Mouse (Mus musculus) heart, embryonic 14.5 days (tissue): ENCODE results near the gene Macrod2. TPM values are rescaled to one million over a fixed set of nuclear protein-coding genes. Genes with fewer than 3 reads are reported as not detected.

Experiments used
- ATAC-seq: fragments of 200-750 bp; cut with Nextera tagmentation; 2 replicates; pipeline ENCODE4 v1.8.0; 2017; ENCODE audit warnings: low read depth, moderate TSS enrichment; ENCODE audit not compliant: insufficient number of reproducible peaks, insufficient read depth, low FRiP score
- H3K27ac ChIP-seq, 2 experiments: fragments of 200-500 bp in 1 of 2; fragments of 300-500 bp in 1 of 2; sonication (generic) in 1 of 2; replicated peaks in 1 of 2; 2 replicates each; pipeline ENCODE4 v1.5.1; 2012 to 2014; ENCODE audit warnings: low read depth in 2 of 2, low read length in 2 of 2, control low read depth in 1 of 2, mild to moderate bottlenecking in 1 of 2, mixed read lengths in 1 of 2; ENCODE audit not compliant: control insufficient read depth in 1 of 2, insufficient read depth in 1 of 2
- H3K27me3 ChIP-seq: fragments of 300-500 bp; sonication (generic); 2 replicates; pipeline ENCODE4 v1.6.1; 2014; ENCODE audit warnings: mild to moderate bottlenecking, low read length, control low read depth; ENCODE audit not compliant: control insufficient read depth, insufficient read depth
- H3K36me3 ChIP-seq: fragments of 300-500 bp; sonication (generic); 2 replicates; pipeline ENCODE4 v1.6.1; 2014; ENCODE audit warnings: mild to moderate bottlenecking, control low read depth, low read length, mixed read lengths; ENCODE audit not compliant: control insufficient read depth, insufficient read depth
- H3K4me1 ChIP-seq, 2 experiments: fragments of 200-500 bp in 1 of 2; fragments of 300-500 bp in 1 of 2; sonication (generic) in 1 of 2; 2 replicates each; pipeline ENCODE4 v1.6.1; 2012 to 2014; ENCODE audit warnings: low read length in 2 of 2, control low read depth in 1 of 2, mixed read lengths in 1 of 2; ENCODE audit not compliant: control insufficient read depth in 2 of 2, insufficient read depth in 2 of 2
- H3K4me2 ChIP-seq: fragments of 300-500 bp; sonication (generic); 2 replicates; pipeline ENCODE4 v1.6.1; 2014; ENCODE audit warnings: mild to moderate bottlenecking, low read length
- H3K4me3 ChIP-seq, 2 experiments: fragments of 200-500 bp in 1 of 2; fragments of 300-500 bp in 1 of 2; sonication (generic) in 1 of 2; 2 replicates each; pipeline ENCODE4 v1.5.1; 2012 to 2014; ENCODE audit warnings: low read length in 2 of 2, mild to moderate bottlenecking in 2 of 2, control low read depth in 1 of 2, low read depth in 1 of 2, moderate library complexity in 1 of 2; ENCODE audit not compliant: control insufficient read depth in 1 of 2, insufficient read depth in 1 of 2
- H3K9ac ChIP-seq: fragments of 300-500 bp; sonication (generic); 2 replicates; pipeline ENCODE4 v1.6.1; 2014; ENCODE audit warnings: mild to moderate bottlenecking, low read length
- H3K9me3 ChIP-seq: fragments of 300-500 bp; sonication (generic); 2 replicates; pipeline ENCODE4 v1.6.1; 2016; ENCODE audit warnings: low read length, control low read depth; ENCODE audit not compliant: control insufficient read depth
- WGBS: fragments of 180-500 bp; shearing (Covaris S2); extraction: QIAGEN DNeasy Blood & Tissue Kit; methylation state at CpG from one replicate; pipeline ENCODE4 v1.1.7; 2014; 5-methylcytosine and 5-hydroxymethylcytosine counted together
- polyA plus RNA-seq: library from polyadenylated mRNA; unstranded; fragments of >200 nt; fragmentation: Nextera tagmentation; extraction: Ambion mirVana; gene quantifications from 2 replicates; pipeline ENCODE4 v1.2.1, GENCODE M21; 2014

Macrod2 gene
- polyA plus RNA-seq, 1 experiment from 2014 or later: 21.3 TPM

- H3K9me3 ChIP-seq: no peaks in the 10 kb centered on the region
- 56% methylated on average over 2 of the region's 2 CpGs for WGBS
- no peak overlapping the region for H3K4me2 ChIP-seq
- H3K36me3 ChIP-seq: no peaks in the 10 kb centered on the region
- ATAC-seq: no peak
- H3K4me1 ChIP-seq: peaks cover 0 to 6% of the 10 kb centered on the region in 2 experiments; a peak in 1 of 4 replicates
- H3K27ac ChIP-seq: no peak overlapping the region
- H3K4me3 ChIP-seq: no peak overlapping the region
- no peak overlapping the region for H3K9ac ChIP-seq
- H3K27me3 ChIP-seq: no peaks in the 10 kb centered on the region
Observed at GRCm38 (mm10) chr2:140448636-140449035, 53.5 kb downstream of the Macrod2 start.

GRCm38 (mm10) chr2:140475770-140476169 is 80.7 kb downstream of the Macrod2 start:
- Histone ChIP-seq H3K9ac (no peak overlapping the region), H3K4me1 (no peaks in the 10 kb centered on the region), H3K4me2 (no peak overlapping the region), H3K4me3 (no peak overlapping the region), H3K9me3 (no peaks in the 10 kb centered on the region), H3K36me3 (no peaks in the 10 kb centered on the region), H3K27ac (no peak overlapping the region), H3K27me3 (no peaks in the 10 kb centered on the region)
- WGBS: 80% methylated on average over 2 of the region's 2 CpGs
- no peak for ATAC-seq

- no peak overlapping the region for H3K4me2 ChIP-seq
- H3K36me3 ChIP-seq: no peaks in the 10 kb centered on the region
- H3K4me1 ChIP-seq: no peaks in the 10 kb centered on the region
- ATAC-seq: no peak
- 71% methylated on average over 4 of the region's 4 CpGs for WGBS
- no peaks in the 10 kb centered on the region for H3K9me3 ChIP-seq
- H3K27ac ChIP-seq: no peak overlapping the region
- H3K4me3 ChIP-seq: no peak overlapping the region
- no peak overlapping the region for H3K9ac ChIP-seq
- no peaks in the 10 kb centered on the region for H3K27me3 ChIP-seq
Observed at GRCm38 (mm10) chr2:140476891-140477290, 81.8 kb downstream of the Macrod2 start.

- no peak overlapping the region for H3K4me3 ChIP-seq
- H3K27ac ChIP-seq: no peak overlapping the region
- H3K9me3 ChIP-seq: no peaks in the 10 kb centered on the region
- H3K4me2 ChIP-seq: no peak overlapping the region
- H3K27me3 ChIP-seq: no peaks in the 10 kb centered on the region
- H3K36me3 ChIP-seq: no peaks in the 10 kb centered on the region
- H3K9ac ChIP-seq: no peak overlapping the region
- no peaks in the 10 kb centered on the region for H3K4me1 ChIP-seq
- no peak for ATAC-seq
- WGBS: 59% methylated on average over 2 of the region's 2 CpGs
Observed at GRCm38 (mm10) chr2:140482604-140483003, 87.5 kb downstream of the Macrod2 start.

GRCm38 (mm10) chr2:140497688-140498087 is 102.6 kb downstream of the Macrod2 start:
- H3K4me2 ChIP-seq: no peak overlapping the region
- H3K4me1 ChIP-seq: 0 out of 4 replicates have a peak, but pooled peaks cover 0 to 3% of the 10 kb centered on the region in 2 experiments
- H3K9me3 ChIP-seq: no peaks in the 10 kb centered on the region
- no peak overlapping the region for H3K4me3 ChIP-seq
- H3K36me3 ChIP-seq: no peaks in the 10 kb centered on the region
- WGBS: 75% methylated on average over 3 of the region's 3 CpGs
- no peak overlapping the region for H3K27ac ChIP-seq
- ATAC-seq: no peak
- no peaks in the 10 kb centered on the region for H3K27me3 ChIP-seq
- no peak overlapping the region for H3K9ac ChIP-seq

GRCm38 (mm10) chr2:140500951-140501350 is 105.8 kb downstream of the Macrod2 start:
- H3K9me3 ChIP-seq: no peaks in the 10 kb centered on the region
- no peaks in the 10 kb centered on the region for H3K27me3 ChIP-seq
- H3K4me1 ChIP-seq: 0 out of 4 replicates have a peak, but pooled peaks cover 0 to 3% of the 10 kb centered on the region in 2 experiments
- H3K4me2 ChIP-seq: 0 out of 2 replicates have a peak overlapping the region, but pooled peaks have one; percentile 9
- H3K4me3 ChIP-seq: no peak overlapping the region
- no peaks in the 10 kb centered on the region for H3K36me3 ChIP-seq
- ATAC-seq: no peak; the same call in 1 of the 2 replicates
- no peak overlapping the region for H3K9ac ChIP-seq
- no peak overlapping the region for H3K27ac ChIP-seq
- 23% methylated on average over 5 of the region's 5 CpGs for WGBS

- no peak for ATAC-seq
- Histone ChIP-seq H3K4me2 (no peak overlapping the region), H3K27ac (no peak overlapping the region), H3K9me3 (no peaks in the 10 kb centered on the region), H3K9ac (no peak overlapping the region), H3K36me3 (no peaks in the 10 kb centered on the region), H3K27me3 (no peaks in the 10 kb centered on the region), H3K4me3 (no peak overlapping the region), H3K4me1 (no peaks in the 10 kb centered on the region)
- WGBS: 94% methylated on average over 2 of the region's 2 CpGs
Observed at GRCm38 (mm10) chr2:140521472-140521871, 126.4 kb downstream of the Macrod2 start.

- Histone ChIP-seq H3K9ac (no peak overlapping the region), H3K9me3 (no peaks in the 10 kb centered on the region), H3K36me3 (no peaks in the 10 kb centered on the region), H3K27me3 (no peaks in the 10 kb centered on the region), H3K4me2 (no peak overlapping the region), H3K27ac (no peak overlapping the region), H3K4me3 (no peak overlapping the region), H3K4me1 (no peaks in the 10 kb centered on the region)
- no peak for ATAC-seq
- WGBS: 65% methylated on average over 2 of the region's 2 CpGs
Observed at GRCm38 (mm10) chr2:140530214-140530613, 135.1 kb downstream of the Macrod2 start.
